Mouse (Mus musculus) intestine, postnatal 0 days (tissue): ENCODE measurements around the gene Rsph14. TPM values are rescaled to one million over a fixed set of nuclear protein-coding genes. Genes with fewer than 3 reads are reported as not detected.

ENCODE experiments used
- ATAC-seq: fragments of 200-750 bp; cut with Nextera tagmentation; 2 replicates; pipeline ENCODE4 v1.8.0; 2017; ENCODE audit warnings: mild to moderate bottlenecking, moderate TSS enrichment, moderate library complexity
- H3K27ac ChIP-seq: fragments of 300-500 bp; sonication (generic); 2 replicates; pipeline ENCODE4 v1.5.1; 2014; ENCODE audit warnings: mild to moderate bottlenecking, low read depth, low read length, moderate library complexity
- H3K27me3 ChIP-seq: fragments of 300-500 bp; sonication (generic); replicated peaks from 2 replicates; pipeline ENCODE4 v1.6.1; 2014; ENCODE audit warnings: low read length, mixed read lengths; ENCODE audit not compliant: control insufficient read depth, insufficient read depth
- H3K36me3 ChIP-seq: fragments of 300-500 bp; sonication (generic); 2 replicates; pipeline ENCODE4 v1.6.1; 2014; ENCODE audit warnings: mild to moderate bottlenecking, moderate library complexity; ENCODE audit not compliant: control insufficient read depth, insufficient read depth
- H3K4me1 ChIP-seq: fragments of 300-500 bp; sonication (generic); replicated peaks from 2 replicates; pipeline ENCODE4 v1.6.1; 2014; ENCODE audit warnings: antibody characterized with exemption, low read length, mixed read lengths; ENCODE audit not compliant: control insufficient read depth, insufficient read depth
- H3K4me2 ChIP-seq: fragments of 300-500 bp; sonication (generic); replicated peaks from 2 replicates; pipeline ENCODE4 v1.6.1; 2014; ENCODE audit warnings: low read depth, mild to moderate bottlenecking, moderate library complexity
- H3K4me3 ChIP-seq: fragments of 300-500 bp; sonication (generic); 2 replicates; pipeline ENCODE4 v1.5.1; 2014; ENCODE audit warnings: low read depth, low read length
- H3K9ac ChIP-seq: fragments of 300-500 bp; sonication (generic); 2 replicates; pipeline ENCODE4 v1.6.1; 2014; ENCODE audit warnings: mild to moderate bottlenecking, low read depth, low read length
- H3K9me3 ChIP-seq: fragments of 300-500 bp; sonication (generic); 2 replicates; pipeline ENCODE4 v1.6.1; 2016; ENCODE audit warnings: mixed run types; ENCODE audit not compliant: control insufficient read depth
- CTCF ChIP-seq: sonication (generic); IDR thresholded peaks from 2 replicates; pipeline ENCODE4 v1.5.1; 2016; ENCODE audit warnings: low read depth, mild to moderate bottlenecking, control low read depth, antibody characterized with exemption, moderate library complexity
- WGBS: fragments of 180-500 bp; shearing (Covaris S2); extraction: QIAGEN DNeasy Blood & Tissue Kit; methylation state at CpG from one replicate; pipeline ENCODE4 v1.1.7; 2014; 5-methylcytosine and 5-hydroxymethylcytosine counted together
- polyA plus RNA-seq: library from polyadenylated mRNA; unstranded; fragments of >200 nt; fragmentation: Nextera tagmentation; extraction: Ambion mirVana; gene quantifications from 2 replicates; pipeline ENCODE4 v1.2.1, GENCODE M21; 2015

Gene Rsph14
- polyA plus RNA-seq, 1 experiment from 2014 or later = not detected

DNA sequence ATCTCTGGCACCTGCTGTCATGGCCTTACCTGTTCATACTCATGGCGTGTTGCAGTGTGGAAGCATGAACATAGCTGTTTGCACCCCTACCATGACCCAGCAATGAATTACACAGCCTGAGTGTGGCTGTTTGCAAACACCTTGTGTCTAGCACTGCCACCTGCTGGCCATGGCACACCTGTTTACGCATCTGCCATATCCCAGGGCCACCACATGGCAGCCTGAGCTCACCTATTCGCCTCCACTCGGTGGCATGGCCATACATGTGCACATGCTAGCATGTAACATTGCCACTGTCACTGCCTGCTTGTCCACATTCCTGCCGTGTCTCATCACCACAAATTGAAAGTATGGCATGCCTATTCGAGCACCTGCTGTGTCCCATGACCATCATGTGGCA lies 102.8 kb downstream of the Rsph14 start:
- no peak overlapping the region for H3K27ac ChIP-seq
- H3K4me3 ChIP-seq = no peak overlapping the region
- H3K27me3 ChIP-seq = no peaks in the 10 kb centered on the region
- ATAC-seq = peak; percentile 49
- peak; percentile 71 for TF ChIP-seq CTCF
- no peak overlapping the region for H3K9ac ChIP-seq
- 73% methylated on average over 6 of the region's 6 CpGs for WGBS
- no peaks in the 10 kb centered on the region for H3K9me3 ChIP-seq
- no peak overlapping the region for H3K4me2 ChIP-seq
- H3K4me1 ChIP-seq = no peaks in the 10 kb centered on the region
- H3K36me3 ChIP-seq = no peaks in the 10 kb centered on the region

DNA sequence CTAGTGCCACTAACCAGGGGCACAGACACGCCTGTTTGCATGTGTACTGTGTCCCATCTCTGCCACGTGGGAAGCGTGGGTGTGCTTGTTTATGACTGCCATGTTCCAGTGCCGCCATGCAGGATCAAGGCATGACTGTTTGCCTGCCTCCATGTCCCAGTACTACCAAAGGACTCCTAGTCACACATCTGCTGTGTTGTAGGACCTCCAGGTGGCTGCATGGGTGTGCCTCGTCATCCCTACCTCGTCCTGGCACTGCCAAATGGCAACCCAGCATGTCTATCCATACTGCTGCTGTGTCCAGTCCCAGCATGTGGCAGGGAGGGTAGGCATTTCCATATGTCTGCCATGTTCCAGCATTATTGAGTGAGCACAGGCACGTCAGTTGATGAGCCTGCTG lies 104.1 kb downstream of the Rsph14 start:
- Histone ChIP-seq H3K36me3 (no peaks in the 10 kb centered on the region), H3K9ac (no peak overlapping the region), H3K9me3 (no peaks in the 10 kb centered on the region), H3K4me1 (no peaks in the 10 kb centered on the region), H3K4me3 (no peak overlapping the region), H3K4me2 (no peak overlapping the region), H3K27ac (no peak overlapping the region), H3K27me3 (no peaks in the 10 kb centered on the region)
- no peak for ATAC-seq
- WGBS = 83% methylated on average over 7 of the region's 7 CpGs
- no peak for TF ChIP-seq CTCF

DNA sequence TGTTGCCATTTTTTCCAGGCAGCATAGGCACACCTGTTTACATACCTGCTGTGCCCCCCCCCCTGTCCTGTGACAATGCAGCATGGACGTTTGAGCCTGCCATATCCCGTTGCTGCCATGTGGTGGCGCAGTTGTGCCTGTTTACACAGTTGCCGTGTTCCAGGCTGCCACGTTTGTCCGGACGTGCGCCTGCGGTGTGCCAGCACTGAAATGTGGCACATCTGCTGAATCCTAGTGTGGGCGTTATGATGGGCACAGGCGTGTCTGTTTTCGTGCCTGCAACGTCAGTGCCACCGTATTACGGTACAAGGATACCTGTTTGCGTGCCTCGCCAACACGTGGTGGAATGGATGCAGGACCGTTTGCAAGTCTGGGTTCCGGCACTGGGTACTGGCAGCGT lies 107.1 kb downstream of the Rsph14 start:
- ATAC-seq = no peak
- Histone ChIP-seq H3K4me3 (no peak overlapping the region), H3K9me3 (no peaks in the 10 kb centered on the region), H3K4me2 (peak overlapping the region; percentile 35), H3K4me1 (no peaks in the 10 kb centered on the region), H3K27me3 (no peaks in the 10 kb centered on the region), H3K36me3 (no peaks in the 10 kb centered on the region), H3K27ac (no peak overlapping the region), H3K9ac (no peak overlapping the region)
- peak; percentile 74 for TF ChIP-seq CTCF
- 15% methylated on average over 21 of the region's 21 CpGs for WGBS

DNA sequence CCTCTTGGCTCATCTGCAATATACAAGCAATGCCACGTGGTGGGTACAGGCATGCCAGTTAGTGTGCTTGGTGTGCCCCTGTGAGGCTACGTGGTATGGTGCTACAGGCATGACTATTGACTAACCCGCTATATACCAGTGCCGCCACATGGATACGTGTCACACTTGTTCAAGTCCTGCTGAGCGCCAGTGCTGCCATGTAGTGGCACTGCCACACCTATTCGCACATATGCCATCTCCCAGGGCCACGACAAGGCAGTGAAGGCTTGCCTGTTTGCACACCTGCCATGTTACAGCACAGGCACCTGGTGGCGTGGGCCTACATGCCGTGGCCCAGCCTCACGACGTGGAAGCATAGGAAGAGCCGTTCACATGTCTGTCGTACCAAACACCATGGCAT lies 108.1 kb downstream of the Rsph14 start:
- no peaks in the 10 kb centered on the region for H3K36me3 ChIP-seq
- no peak for TF ChIP-seq CTCF
- WGBS = 88% methylated on average over 14 of the region's 14 CpGs
- H3K9me3 ChIP-seq = no peaks in the 10 kb centered on the region
- no peak overlapping the region for H3K27ac ChIP-seq
- no peaks in the 10 kb centered on the region for H3K4me1 ChIP-seq
- H3K9ac ChIP-seq = no peak overlapping the region
- no peak for ATAC-seq
- H3K4me2 ChIP-seq = no peak overlapping the region
- no peak overlapping the region for H3K4me3 ChIP-seq
- no peaks in the 10 kb centered on the region for H3K27me3 ChIP-seq

DNA sequence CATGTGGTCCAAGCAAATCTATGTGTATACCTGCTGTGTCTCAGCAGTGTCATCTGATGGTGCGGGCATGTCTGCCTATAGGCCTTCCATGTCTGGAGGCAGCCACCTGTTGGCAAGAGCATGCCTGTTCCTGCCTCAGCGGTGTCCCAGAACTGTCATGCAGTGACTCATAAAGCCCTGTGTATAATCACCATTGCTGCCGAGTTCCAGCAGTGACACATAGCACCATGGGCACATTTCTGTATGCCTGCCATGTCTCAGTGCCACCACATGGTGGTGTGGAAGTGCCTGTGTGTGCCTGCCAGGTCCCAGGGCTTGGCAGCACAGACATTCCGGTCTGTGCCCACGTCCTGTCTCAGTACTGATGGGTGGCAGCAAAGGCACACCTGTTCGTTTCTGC lies 109.6 kb downstream of the Rsph14 start:
- Histone ChIP-seq H3K36me3 (no peaks in the 10 kb centered on the region), H3K9ac (no peak overlapping the region), H3K4me2 (no peak overlapping the region), H3K4me1 (no peaks in the 10 kb centered on the region), H3K27ac (no peak overlapping the region), H3K9me3 (no peaks in the 10 kb centered on the region), H3K4me3 (no peak overlapping the region), H3K27me3 (no peaks in the 10 kb centered on the region)
- peak; percentile 35; the same call in 1 of the 2 replicates for ATAC-seq
- TF ChIP-seq CTCF = peak; percentile 76
- WGBS = 56% methylated on average over 6 of the region's 6 CpGs

DNA sequence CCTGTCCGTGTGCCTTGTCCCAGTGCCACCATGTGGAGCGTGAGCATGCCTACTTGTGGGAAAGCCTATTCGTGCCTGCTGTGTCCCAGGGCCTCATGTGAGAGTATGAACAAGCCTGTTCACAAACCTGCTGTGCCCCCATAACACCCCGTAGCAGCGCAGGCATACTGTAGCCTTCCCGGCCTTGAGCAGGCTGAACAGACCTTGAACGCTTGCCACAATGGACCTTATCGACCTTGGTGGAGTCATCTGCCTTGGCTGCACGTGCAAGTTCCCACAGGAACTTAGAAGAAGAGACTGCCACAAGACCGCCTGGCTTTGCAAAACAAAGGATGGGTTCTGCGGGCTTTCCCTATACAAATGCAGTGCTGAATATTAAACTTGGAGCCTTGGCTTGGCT lies 110.8 kb downstream of the Rsph14 start:
- no peaks in the 10 kb centered on the region for H3K27me3 ChIP-seq
- H3K36me3 ChIP-seq = no peaks in the 10 kb centered on the region
- no peak overlapping the region for H3K9ac ChIP-seq
- WGBS = 82% methylated on average over 11 of the region's 11 CpGs
- no peak for TF ChIP-seq CTCF
- no peaks in the 10 kb centered on the region for H3K9me3 ChIP-seq
- H3K4me1 ChIP-seq = no peaks in the 10 kb centered on the region
- ATAC-seq = no peak
- H3K4me2 ChIP-seq = no peak overlapping the region
- no peak overlapping the region for H3K4me3 ChIP-seq
- H3K27ac ChIP-seq = no peak overlapping the region
